Mouse (Mus musculus): Measurements from ENCODE around the gene Dennd4a. TPM values are rescaled to one million over a fixed set of nuclear protein-coding genes. Genes with fewer than 3 reads are reported as not detected.
A peak's percentile ranks its signal among the peaks of the same experiment; 100 is the strongest.

The Dennd4a gene
- polyA plus RNA-seq, 1 experiment from 2014 or later = 22.6 TPM

- Histone ChIP-seq H3K9ac (ENCODE audit: low read depth, low read length) (no peak overlapping the region), H3K9me3 (ENCODE audit: control insufficient read depth, low read length) (no peaks in the 10 kb centered on the region), H3K27ac (ENCODE audit: low read depth, low read length) (peak overlapping the region; percentile 74; the same call in 1 of the 2 replicates), H3K4me3 (ENCODE audit: low read depth, low read length) (no peak overlapping the region), H3K27me3 (replicated peaks; ENCODE audit: control insufficient read depth, insufficient read depth, low read length) (no peaks in the 10 kb centered on the region), H3K36me3 (ENCODE audit: control insufficient read depth, insufficient read depth, low read length) (no peaks in the 10 kb centered on the region), H3K4me2 (no peak overlapping the region), H3K4me1 (replicated peaks; ENCODE audit: control insufficient read depth, insufficient read depth, low read length) (no peaks in the 10 kb centered on the region)
- ATAC-seq (replicated peaks; ENCODE audit: low FRiP score) (no peak), DNase-seq (ENCODE audit: low spot score) (no peak)
- 49% methylated on average over 4 of the region's 4 CpGs for WGBS
These were observed 37.2 kb upstream of the Dennd4a start for GRCm38 (mm10) chr9:64773936-64774335.

- DNase-seq (ENCODE audit: low spot score) = no peak
- ATAC-seq (replicated peaks; ENCODE audit: low FRiP score) = no peak
- Histone ChIP-seq H3K36me3 (ENCODE audit: control insufficient read depth, insufficient read depth, low read length) (no peaks in the 10 kb centered on the region), H3K4me3 (ENCODE audit: low read depth, low read length) (no peak overlapping the region), H3K27ac (ENCODE audit: low read depth, low read length) (peak overlapping the region; percentile 74), H3K27me3 (replicated peaks; ENCODE audit: control insufficient read depth, insufficient read depth, low read length) (no peaks in the 10 kb centered on the region), H3K4me1 (replicated peaks; ENCODE audit: control insufficient read depth, insufficient read depth, low read length) (no peaks in the 10 kb centered on the region), H3K9me3 (ENCODE audit: control insufficient read depth, low read length) (no peaks in the 10 kb centered on the region), H3K4me2 (no peak overlapping the region), H3K9ac (ENCODE audit: low read depth, low read length) (no peak overlapping the region; the same call in 1 of the 2 replicates)
- WGBS = 56% methylated on average over 5 of the region's 5 CpGs
These were observed 36.7 kb upstream of the Dennd4a start for GRCm38 (mm10) chr9:64774411-64774811.

GRCm38 (mm10) chr9:64774883-64775282 is 36.3 kb upstream of the Dennd4a start:
- Histone ChIP-seq H3K36me3 (ENCODE audit: control insufficient read depth, insufficient read depth, low read length) (no peaks in the 10 kb centered on the region), H3K9me3 (ENCODE audit: control insufficient read depth, low read length) (no peaks in the 10 kb centered on the region), H3K4me1 (replicated peaks; ENCODE audit: control insufficient read depth, insufficient read depth, low read length) (no peaks in the 10 kb centered on the region; the same call in 1 of the 2 replicates), H3K27me3 (replicated peaks; ENCODE audit: control insufficient read depth, insufficient read depth, low read length) (no peaks in the 10 kb centered on the region), H3K9ac (ENCODE audit: low read depth, low read length) (no peak overlapping the region; the same call in 1 of the 2 replicates), H3K4me2 (no peak overlapping the region), H3K27ac (ENCODE audit: low read depth, low read length) (no peak overlapping the region; the same call in 1 of the 2 replicates), H3K4me3 (ENCODE audit: low read depth, low read length) (no peak overlapping the region)
- no peak for DNase-seq (ENCODE audit: low spot score)
- WGBS = 84% methylated on average over 2 of the region's 2 CpGs
- no peak for ATAC-seq (replicated peaks; ENCODE audit: low FRiP score)

- Histone ChIP-seq H3K4me3 (ENCODE audit: low read depth, low read length) (no peak overlapping the region), H3K27ac (ENCODE audit: low read depth, low read length) (no peak overlapping the region), H3K9ac (ENCODE audit: low read depth, low read length) (no peak overlapping the region), H3K27me3 (replicated peaks; ENCODE audit: control insufficient read depth, insufficient read depth, low read length) (no peaks in the 10 kb centered on the region), H3K4me2 (no peak overlapping the region), H3K9me3 (ENCODE audit: control insufficient read depth, low read length) (no peaks in the 10 kb centered on the region), H3K36me3 (ENCODE audit: control insufficient read depth, insufficient read depth, low read length) (no peaks in the 10 kb centered on the region), H3K4me1 (replicated peaks; ENCODE audit: control insufficient read depth, insufficient read depth, low read length) (no peaks in the 10 kb centered on the region; the same call in 1 of the 2 replicates)
- WGBS = 64% methylated on average over 4 of the region's 4 CpGs
- DNase-seq (ENCODE audit: low spot score) (no peak), ATAC-seq (replicated peaks; ENCODE audit: low FRiP score) (no peak)
These were observed 35.6 kb upstream of the Dennd4a start for GRCm38 (mm10) chr9:64775491-64775890.

- 83% methylated on average over 4 of the region's 4 CpGs for WGBS
- no peaks in the 10 kb centered on the region; the same call in 1 of the 2 replicates for H3K4me1 ChIP-seq (replicated peaks; ENCODE audit: control insufficient read depth, insufficient read depth, low read length)
- no peak for ATAC-seq (replicated peaks; ENCODE audit: low FRiP score)
These were observed 33.6 kb upstream of the Dennd4a start for GRCm38 (mm10) chr9:64777441-64777987.

GRCm38 (mm10) chr9:64778151-64778550 is 33.0 kb upstream of the Dennd4a start:
- H3K4me3 ChIP-seq (ENCODE audit: low read depth, low read length) = no peak overlapping the region
- H3K36me3 ChIP-seq (ENCODE audit: control insufficient read depth, insufficient read depth, low read length) = no peaks in the 10 kb centered on the region
- no peaks in the 10 kb centered on the region for H3K9me3 ChIP-seq (ENCODE audit: control insufficient read depth, low read length)
- WGBS = 83% methylated on average over 1 of the region's 1 CpGs
- no peak overlapping the region for H3K4me2 ChIP-seq
- H3K9ac ChIP-seq (ENCODE audit: low read depth, low read length) = no peak overlapping the region
- DNase-seq (ENCODE audit: low spot score) = no peak
- no peaks in the 10 kb centered on the region; the same call in 1 of the 2 replicates for H3K4me1 ChIP-seq (replicated peaks; ENCODE audit: control insufficient read depth, insufficient read depth, low read length)
- ATAC-seq (replicated peaks; ENCODE audit: low FRiP score) = no peak
- H3K27ac ChIP-seq (ENCODE audit: low read depth, low read length) = no peak overlapping the region
- no peaks in the 10 kb centered on the region for H3K27me3 ChIP-seq (replicated peaks; ENCODE audit: control insufficient read depth, insufficient read depth, low read length)

More at GRCm38 (mm10) chr9:64777441-64777987, 33.6 kb upstream of the Dennd4a start:
- Histone ChIP-seq H3K4me3 (ENCODE audit: low read depth, low read length) (no peak overlapping the region), H3K27ac (ENCODE audit: low read depth, low read length) (no peak overlapping the region), H3K36me3 (ENCODE audit: control insufficient read depth, insufficient read depth, low read length) (no peaks in the 10 kb centered on the region), H3K4me2 (no peak overlapping the region), H3K9me3 (ENCODE audit: control insufficient read depth, low read length) (no peaks in the 10 kb centered on the region), H3K9ac (ENCODE audit: low read depth, low read length) (no peak overlapping the region), H3K27me3 (replicated peaks; ENCODE audit: control insufficient read depth, insufficient read depth, low read length) (no peaks in the 10 kb centered on the region)
- no peak for DNase-seq (ENCODE audit: low spot score)

- no peaks in the 10 kb centered on the region for H3K36me3 ChIP-seq (ENCODE audit: control insufficient read depth, insufficient read depth, low read length)
- no peak overlapping the region for H3K27ac ChIP-seq (ENCODE audit: low read depth, low read length)
- no peak overlapping the region for H3K4me3 ChIP-seq (ENCODE audit: low read depth, low read length)
- H3K9ac ChIP-seq (ENCODE audit: low read depth, low read length) = no peak overlapping the region
- H3K4me2 ChIP-seq = no peak overlapping the region
- H3K27me3 ChIP-seq (replicated peaks; ENCODE audit: control insufficient read depth, insufficient read depth, low read length) = no peaks in the 10 kb centered on the region
- H3K4me1 ChIP-seq (replicated peaks; ENCODE audit: control insufficient read depth, insufficient read depth, low read length) = no peaks in the 10 kb centered on the region; the same call in 1 of the 2 replicates
- WGBS = 34% methylated on average over 7 of the region's 7 CpGs
- no peak for DNase-seq (ENCODE audit: low spot score)
- ATAC-seq (replicated peaks; ENCODE audit: low FRiP score) = no peak
- H3K9me3 ChIP-seq (ENCODE audit: control insufficient read depth, low read length) = no peaks in the 10 kb centered on the region
These were observed 31.5 kb upstream of the Dennd4a start for GRCm38 (mm10) chr9:64779628-64780027.

GRCm38 (mm10) chr9:64783511-64783910 is 27.6 kb upstream of the Dennd4a start:
- no peak for ATAC-seq (replicated peaks; ENCODE audit: low FRiP score)
- Histone ChIP-seq H3K36me3 (ENCODE audit: control insufficient read depth, insufficient read depth, low read length) (no peaks in the 10 kb centered on the region), H3K4me1 (replicated peaks; ENCODE audit: control insufficient read depth, insufficient read depth, low read length) (no peaks in the 10 kb centered on the region; the same call in 1 of the 2 replicates), H3K9ac (ENCODE audit: low read depth, low read length) (no peak overlapping the region), H3K9me3 (ENCODE audit: control insufficient read depth, low read length) (no peaks in the 10 kb centered on the region), H3K4me3 (ENCODE audit: low read depth, low read length) (no peak overlapping the region), H3K4me2 (no peak overlapping the region), H3K27me3 (replicated peaks; ENCODE audit: control insufficient read depth, insufficient read depth, low read length) (no peaks in the 10 kb centered on the region), H3K27ac (ENCODE audit: low read depth, low read length) (no peak overlapping the region)
- DNase-seq (ENCODE audit: low spot score) = no peak
- 88% methylated on average over 7 of the region's 7 CpGs for WGBS

- Histone ChIP-seq H3K9ac (ENCODE audit: low read depth, low read length) (no peak overlapping the region), H3K27me3 (replicated peaks; ENCODE audit: control insufficient read depth, insufficient read depth, low read length) (no peaks in the 10 kb centered on the region), H3K4me1 (replicated peaks; ENCODE audit: control insufficient read depth, insufficient read depth, low read length) (no peaks in the 10 kb centered on the region; the same call in 1 of the 2 replicates), H3K4me2 (no peak overlapping the region), H3K36me3 (ENCODE audit: control insufficient read depth, insufficient read depth, low read length) (no peaks in the 10 kb centered on the region), H3K27ac (ENCODE audit: low read depth, low read length) (no peak overlapping the region), H3K9me3 (ENCODE audit: control insufficient read depth, low read length) (no peaks in the 10 kb centered on the region), H3K4me3 (ENCODE audit: low read depth, low read length) (no peak overlapping the region)
- 37% methylated on average over 4 of the region's 4 CpGs for WGBS
- DNase-seq (ENCODE audit: low spot score) (peak; percentile 67), ATAC-seq (replicated peaks; ENCODE audit: low FRiP score) (no peak; the same call in 1 of the 2 replicates)
These were observed 26.3 kb upstream of the Dennd4a start for GRCm38 (mm10) chr9:64784841-64785240.

Data from liver, embryonic 11.5 days (tissue).